Mouse (Mus musculus): ENCODE data around the gene Kif1b.
"Not testable (repeated sequence)": the region's sequence is repeated elsewhere in the genome, so short reads cannot be mapped to it uniquely, and the experiment has no call there.

DNA sequence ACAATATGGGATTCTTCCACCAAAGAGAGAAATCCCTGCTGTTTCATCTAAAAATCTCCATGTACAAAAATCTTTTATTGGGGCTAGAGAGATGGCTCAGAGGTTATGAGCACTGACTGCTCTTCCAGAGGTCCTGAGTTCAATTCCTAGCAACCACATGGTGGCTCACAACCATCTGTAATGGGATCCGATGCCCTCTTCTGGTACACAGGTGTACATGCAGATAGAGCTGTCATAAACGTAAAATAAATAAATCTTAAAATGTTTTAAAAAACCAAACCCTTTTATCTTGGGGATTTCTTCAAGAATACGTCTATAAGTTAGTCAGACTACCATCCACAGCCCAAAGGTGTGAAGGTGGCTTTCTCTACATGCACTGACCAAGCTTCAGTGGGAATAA is 78.8 kb downstream of the Kif1b start:
- TF ChIP-seq CTCF (IDR thresholded peaks at IDR 0.05; ENCODE audit: borderline replicate concordance, insufficient read depth, low read depth, low read length); POLR2A (IDR thresholded peaks at IDR 0.05; ENCODE audit: borderline replicate concordance, insufficient read depth, low read length): not testable (repeated sequence)

Measured in cerebellum, adult 2 months (tissue).